Mouse (Mus musculus) hindbrain, embryonic 16.5 days (tissue): ENCODE measurements around the gene Map2k2. TPM values are rescaled to one million over a fixed set of nuclear protein-coding genes. Genes with fewer than 3 reads are reported as not detected.
A peak's percentile ranks its signal among the peaks of the same experiment; 100 is the strongest.

Experiments
- ATAC-seq: fragments of 200-750 bp; cut with Nextera tagmentation; 2 replicates; pipeline ENCODE4 v1.8.0; 2017; ENCODE audit warnings: moderate TSS enrichment, moderate library complexity
- H3K27ac ChIP-seq: fragments of 300-500 bp; sonication (generic); 2 replicates; pipeline ENCODE4 v1.5.1; 2014; ENCODE audit warnings: low read depth, mild to moderate bottlenecking, control low read depth, low read length, moderate library complexity
- H3K27me3 ChIP-seq: fragments of 300-500 bp; sonication (generic); replicated peaks from 2 replicates; pipeline ENCODE4 v1.6.1; 2014; ENCODE audit warnings: low read length; ENCODE audit not compliant: control insufficient read depth, insufficient read depth
- H3K36me3 ChIP-seq: fragments of 300-500 bp; sonication (generic); 2 replicates; pipeline ENCODE4 v1.6.1; 2014; ENCODE audit warnings: mild to moderate bottlenecking, low read length, moderate library complexity, mixed read lengths; ENCODE audit not compliant: control insufficient read depth, insufficient read depth
- H3K4me1 ChIP-seq: fragments of 300-500 bp; sonication (generic); 2 replicates; pipeline ENCODE4 v1.6.1; 2014; ENCODE audit warnings: low read depth, low read length; ENCODE audit not compliant: control insufficient read depth, insufficient read depth
- H3K4me2 ChIP-seq: fragments of 300-500 bp; sonication (generic); 2 replicates; pipeline ENCODE4 v1.6.1; 2014; ENCODE audit warnings: mild to moderate bottlenecking, low read length, control low read depth, moderate library complexity
- H3K4me3 ChIP-seq: fragments of 300-500 bp; sonication (generic); 2 replicates; pipeline ENCODE4 v1.5.1; 2014; ENCODE audit warnings: mild to moderate bottlenecking, low read length, control low read depth, moderate library complexity
- H3K9ac ChIP-seq: fragments of 300-500 bp; sonication (generic); 2 replicates; pipeline ENCODE4 v1.6.1; 2014; ENCODE audit warnings: low read depth, mild to moderate bottlenecking, control low read depth, low read length, moderate library complexity
- H3K9me3 ChIP-seq: fragments of 300-500 bp; sonication (generic); 2 replicates; pipeline ENCODE4 v1.6.1; 2014; ENCODE audit warnings: mild to moderate bottlenecking, low read length, moderate library complexity; ENCODE audit not compliant: control insufficient read depth
- WGBS: fragments of 180-500 bp; shearing (Covaris S2); extraction: QIAGEN DNeasy Blood & Tissue Kit; methylation state at CpG from one replicate; pipeline ENCODE4 v1.1.7; 2014; 5-methylcytosine and 5-hydroxymethylcytosine counted together
- polyA plus RNA-seq: library from polyadenylated mRNA; unstranded; fragments of >200 nt; fragmentation: Nextera tagmentation; extraction: Ambion mirVana; gene quantifications from 2 replicates; pipeline ENCODE4 v1.2.1, GENCODE M21; 2015

Map2k2 gene
- polyA plus RNA-seq, 1 experiment from 2014 or later, result 240 TPM

DNA sequence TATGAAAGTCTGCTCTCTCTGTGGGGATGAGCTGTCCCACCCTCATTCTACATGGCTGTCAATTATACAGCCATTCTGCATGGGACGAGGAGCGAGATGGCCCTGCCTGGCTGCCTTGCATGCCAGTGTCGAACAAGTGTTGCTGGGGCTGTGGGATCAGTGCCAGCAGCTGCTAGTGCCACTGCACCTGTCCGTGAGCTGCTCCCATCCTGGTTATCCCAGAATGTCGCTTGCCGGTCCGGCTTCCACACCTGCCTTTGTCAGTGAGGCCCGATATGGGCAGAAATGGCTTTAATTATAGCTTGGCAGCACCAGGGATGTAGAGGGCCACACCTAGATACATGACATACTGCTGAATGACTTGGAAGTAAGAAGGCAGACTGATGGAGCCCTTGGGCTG, 33.4 kb upstream of the Map2k2 start:
- Histone ChIP-seq H3K27ac (no peak overlapping the region), H3K4me2 (no peak overlapping the region), H3K27me3 (no peaks in the 10 kb centered on the region), H3K9me3 (no peaks in the 10 kb centered on the region), H3K4me1 (peaks cover 18% of the 10 kb centered on the region), H3K36me3 (peaks cover 24% of the 10 kb centered on the region), H3K9ac (no peak overlapping the region; the same call in 1 of the 2 replicates), H3K4me3 (no peak overlapping the region)
- no peak for ATAC-seq
- 89% methylated on average over 8 of the region's 8 CpGs for WGBS

DNA sequence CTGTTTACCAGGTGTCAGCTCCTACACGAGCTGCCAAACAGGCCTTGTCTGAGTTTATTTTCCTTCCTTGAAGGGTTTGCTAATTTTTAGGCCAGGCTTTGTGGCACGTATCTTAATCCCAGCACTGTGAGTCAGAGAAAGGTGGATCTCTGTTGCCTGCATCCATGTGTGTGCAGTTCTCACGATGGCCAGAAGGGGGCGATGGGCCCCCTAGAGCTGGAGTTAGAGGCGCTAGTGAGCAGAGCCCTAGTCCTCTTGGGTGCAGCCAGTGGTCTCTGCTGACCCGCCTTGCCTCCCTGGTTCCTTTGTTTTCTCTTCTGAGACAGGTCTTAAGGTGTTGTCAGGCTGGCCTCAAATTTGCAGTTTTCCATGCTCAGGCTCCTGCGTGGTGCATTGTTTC, 32.3 kb upstream of the Map2k2 start:
- Histone ChIP-seq H3K36me3 (peaks cover 31% of the 10 kb centered on the region), H3K4me3 (no peak overlapping the region), H3K4me2 (no peak overlapping the region), H3K9me3 (no peaks in the 10 kb centered on the region), H3K9ac (no peak overlapping the region), H3K27me3 (no peaks in the 10 kb centered on the region), H3K27ac (no peak overlapping the region), H3K4me1 (peaks cover 18% of the 10 kb centered on the region)
- 72% methylated on average over 7 of the region's 7 CpGs for WGBS
- no peak for ATAC-seq

DNA sequence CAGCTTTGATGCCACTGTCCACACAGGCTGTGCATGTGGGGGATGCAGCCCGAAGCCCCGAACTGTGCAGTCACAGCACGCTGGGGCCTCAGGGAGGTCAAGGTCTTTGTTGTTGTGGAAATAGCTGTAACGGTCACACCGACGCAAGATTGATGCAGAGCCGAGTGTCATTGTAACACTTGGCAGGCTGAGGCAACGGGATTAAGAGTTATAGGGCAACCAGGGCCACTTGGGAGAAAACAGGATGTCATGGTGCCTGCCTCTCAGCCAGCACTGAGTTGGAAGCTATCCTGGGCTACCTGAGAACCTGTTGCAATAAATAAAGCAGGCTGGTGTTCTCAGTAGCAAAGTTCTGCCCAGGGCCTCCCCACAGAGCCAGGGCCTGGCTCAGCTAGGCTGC, 30.0 kb upstream of the Map2k2 start:
- no peak overlapping the region for H3K27ac ChIP-seq
- H3K9ac ChIP-seq, result no peak overlapping the region
- 57% methylated on average over 8 of the region's 8 CpGs for WGBS
- no peak overlapping the region for H3K4me2 ChIP-seq
- no peaks in the 10 kb centered on the region for H3K27me3 ChIP-seq
- no peak for ATAC-seq
- no peak overlapping the region for H3K4me3 ChIP-seq
- no peaks in the 10 kb centered on the region for H3K9me3 ChIP-seq
- peaks cover 51% of the 10 kb centered on the region for H3K36me3 ChIP-seq
- H3K4me1 ChIP-seq, result peaks cover 7% of the 10 kb centered on the region

DNA sequence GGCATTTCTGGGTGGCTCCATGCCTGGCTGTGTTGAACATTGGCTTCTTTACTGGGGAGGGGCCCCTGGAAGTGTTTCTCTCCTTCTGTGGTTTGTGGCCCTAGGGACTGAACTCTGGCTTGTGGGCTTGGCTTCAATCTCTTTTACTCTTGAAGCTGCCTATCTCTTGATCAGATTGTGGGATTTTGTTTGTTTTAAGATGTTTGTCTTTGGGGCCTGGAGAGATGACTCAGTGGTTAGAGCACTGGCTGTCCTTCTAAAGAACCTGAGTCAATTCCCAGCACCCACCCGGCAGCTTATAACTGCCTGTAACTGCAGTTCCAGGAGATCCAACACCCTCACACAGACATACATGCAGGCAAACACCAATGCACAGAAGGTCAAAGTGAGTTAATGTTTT, 29.4 kb upstream of the Map2k2 start:
- WGBS, result 100% methylated on average over 1 of the region's 1 CpGs

DNA sequence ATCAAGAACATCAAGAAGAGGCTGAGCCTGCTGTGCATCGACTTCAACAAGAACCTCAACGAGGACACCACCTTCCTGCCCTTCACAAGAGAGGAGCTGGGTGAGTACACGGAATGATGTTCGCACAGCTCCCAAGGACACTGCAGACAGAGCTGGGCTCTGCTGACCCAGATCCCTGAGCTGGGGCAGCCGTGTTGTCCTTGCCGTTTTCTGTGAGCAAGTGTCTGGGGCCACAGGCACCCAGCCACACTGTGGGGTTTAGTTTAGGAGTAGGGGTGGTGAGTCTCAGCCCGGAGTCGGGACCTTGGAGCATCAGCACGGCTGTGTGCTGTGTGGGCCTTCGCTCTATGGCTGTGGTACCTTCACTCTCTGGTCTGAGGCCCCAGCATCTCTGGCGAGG, 27.8 kb upstream of the Map2k2 start:
- 94% methylated on average over 11 of the region's 11 CpGs for WGBS
- no peak overlapping the region for H3K27ac ChIP-seq
- no peak for ATAC-seq
- no peaks in the 10 kb centered on the region for H3K27me3 ChIP-seq
- no peaks in the 10 kb centered on the region for H3K9me3 ChIP-seq
- H3K4me3 ChIP-seq, result no peak overlapping the region
- no peaks in the 10 kb centered on the region for H3K4me1 ChIP-seq
- H3K4me2 ChIP-seq, result no peak overlapping the region
- H3K9ac ChIP-seq, result no peak overlapping the region
- H3K36me3 ChIP-seq, result peaks cover 65% of the 10 kb centered on the region

More for the DNA sequence above, 29.4 kb upstream of the Map2k2 start:
- H3K36me3 ChIP-seq, result peaks cover 57% of the 10 kb centered on the region
- H3K4me3 ChIP-seq, result no peak overlapping the region
- H3K9me3 ChIP-seq, result no peaks in the 10 kb centered on the region
- peaks cover under 1% of the 10 kb centered on the region for H3K4me1 ChIP-seq
- no peak for ATAC-seq
- no peak overlapping the region for H3K27ac ChIP-seq
- no peak overlapping the region for H3K9ac ChIP-seq
- no peaks in the 10 kb centered on the region for H3K27me3 ChIP-seq
- H3K4me2 ChIP-seq, result no peak overlapping the region

DNA sequence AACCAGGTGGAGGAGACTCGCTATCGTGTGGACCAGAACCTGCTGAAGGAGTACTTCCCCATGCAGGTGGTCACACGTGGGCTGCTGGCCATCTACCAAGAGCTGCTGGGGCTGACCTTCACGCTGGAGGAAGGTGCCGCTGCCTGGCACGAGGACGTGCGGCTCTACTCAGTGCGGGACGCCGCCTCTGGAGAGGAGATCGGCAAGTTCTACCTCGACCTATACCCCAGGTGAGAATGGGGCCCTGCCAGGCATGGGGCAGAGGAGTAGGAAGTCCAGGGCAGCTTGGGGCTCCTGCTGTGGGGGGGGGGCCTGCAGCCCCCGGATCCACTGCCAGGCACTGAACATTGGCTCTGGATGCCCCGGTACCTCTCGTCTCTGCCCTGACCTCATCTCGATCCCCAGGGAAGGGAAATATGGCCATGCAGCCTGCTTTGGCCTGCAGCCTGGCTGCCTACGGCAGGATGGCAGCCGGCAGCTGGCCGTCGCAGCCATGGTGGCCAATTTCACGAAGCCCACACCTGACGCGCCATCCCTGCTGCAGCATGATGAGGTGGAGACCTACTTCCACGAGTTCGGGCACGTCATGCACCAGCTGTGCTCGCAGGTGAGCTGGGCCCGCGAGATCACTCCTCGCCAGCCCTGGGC, 25.6 kb upstream of the Map2k2 start:
- Histone ChIP-seq H3K4me2 (no peak overlapping the region), H3K4me1 (no peaks in the 10 kb centered on the region), H3K36me3 (peaks cover 49% of the 10 kb centered on the region), H3K27ac (no peak overlapping the region), H3K9me3 (no peaks in the 10 kb centered on the region), H3K4me3 (no peak overlapping the region), H3K27me3 (no peaks in the 10 kb centered on the region), H3K9ac (no peak overlapping the region)
- 90% methylated on average over 31 of the region's 31 CpGs for WGBS
- ATAC-seq, result no peak

GRCm38 (mm10) chr10:81082168-81082960, 23.4 kb upstream of the Map2k2 start:
- Histone ChIP-seq H3K36me3 (peaks cover 41% of the 10 kb centered on the region), H3K4me2 (no peak overlapping the region), H3K27me3 (no peaks in the 10 kb centered on the region), H3K9me3 (no peaks in the 10 kb centered on the region), H3K27ac (no peak overlapping the region), H3K4me1 (no peaks in the 10 kb centered on the region), H3K4me3 (no peak overlapping the region), H3K9ac (no peak overlapping the region)
- ATAC-seq, result peak; percentile 53
- 77% methylated on average over 7 of the region's 7 CpGs for WGBS

DNA sequence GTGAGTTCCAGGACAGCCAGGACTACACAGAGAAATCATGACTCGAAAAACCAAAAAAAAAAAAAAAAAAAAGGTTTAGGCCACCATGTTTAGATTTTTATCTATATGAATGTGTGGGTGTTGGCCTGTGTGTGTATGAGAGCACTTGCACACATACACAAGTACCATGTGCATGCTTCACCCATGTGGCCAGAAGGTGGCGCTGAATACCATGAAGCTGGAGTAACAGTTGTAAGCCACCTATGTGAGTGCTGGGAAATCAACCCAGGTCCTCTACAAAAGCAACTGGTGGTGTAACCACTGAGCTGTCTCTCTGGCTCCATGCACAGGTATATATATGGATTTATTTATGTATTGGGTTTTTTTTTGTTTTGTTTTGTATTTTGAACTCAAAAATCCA, 18.7 kb upstream of the Map2k2 start:
- H3K4me3 ChIP-seq, result no peak overlapping the region
- H3K9me3 ChIP-seq, result no peaks in the 10 kb centered on the region
- H3K4me1 ChIP-seq, result peaks cover 4% of the 10 kb centered on the region; the same call in 1 of the 2 replicates
- H3K9ac ChIP-seq, result no peak overlapping the region
- no peak overlapping the region for H3K27ac ChIP-seq
- no peaks in the 10 kb centered on the region for H3K27me3 ChIP-seq
- 49% methylated on average over 2 of the region's 2 CpGs for WGBS
- no peak for ATAC-seq
- H3K4me2 ChIP-seq, result no peak overlapping the region
- H3K36me3 ChIP-seq, result peaks cover 2% of the 10 kb centered on the region; the same call in 1 of the 2 replicates

DNA sequence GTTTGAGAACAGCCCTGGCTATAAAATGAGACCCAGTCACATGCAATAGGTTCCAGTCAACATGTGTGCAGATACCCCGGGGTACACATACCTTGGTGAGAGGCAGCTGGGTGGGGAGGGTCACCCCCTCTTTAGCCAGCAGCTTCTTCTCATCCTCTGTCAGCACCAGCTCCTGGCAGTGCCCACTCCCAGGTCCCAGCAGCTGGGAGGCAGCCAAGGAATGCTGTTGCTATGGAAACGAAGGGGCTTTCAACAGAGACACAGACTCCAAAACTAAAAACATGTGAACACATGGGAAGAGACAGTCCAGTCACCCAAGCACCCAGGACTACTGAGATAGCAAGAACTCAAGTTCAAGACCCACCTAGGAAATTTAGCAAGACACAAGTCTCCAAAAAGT, 16.5 kb upstream of the Map2k2 start:
- H3K27me3 ChIP-seq, result no peaks in the 10 kb centered on the region
- peak; percentile 55; the same call in 1 of the 2 replicates for ATAC-seq
- H3K4me3 ChIP-seq, result no peak overlapping the region
- H3K4me1 ChIP-seq, result peaks cover 4% of the 10 kb centered on the region; the same call in 1 of the 2 replicates
- whole genome bisulfite sequencing, result 47% methylated on average over 2 of the region's 2 CpGs
- H3K9ac ChIP-seq, result no peak overlapping the region
- H3K27ac ChIP-seq, result no peak overlapping the region
- no peaks in the 10 kb centered on the region for H3K36me3 ChIP-seq
- no peaks in the 10 kb centered on the region for H3K9me3 ChIP-seq
- no peak overlapping the region for H3K4me2 ChIP-seq
